Mouse (Mus musculus) MEL (cell line): ENCODE data around the gene Pmfbp1. TPM values are rescaled to one million over a fixed set of nuclear protein-coding genes. Genes with fewer than 3 reads are reported as not detected.

ENCODE experiments used
- DNase-seq: peaks from one replicate; pipeline ENCODE4 v3.0.0; 2011; ENCODE audit warnings: low read depth, low spot score
- H3K27ac ChIP-seq: 2 replicates; pipeline ENCODE4 v1.5.1; 2012; ENCODE audit warnings: low read depth, mild to moderate bottlenecking, control low read depth, low read length, moderate library complexity; ENCODE audit not compliant: control insufficient read depth
- H3K27me3 ChIP-seq, 2 experiments: fragments of 150-350 bp in 1 of 2; sonication (generic) in 1 of 2; 2 replicates each; pipeline ENCODE4 v1.6.1; 2012; ENCODE audit warnings: low read length in 2 of 2, mild to moderate bottlenecking in 2 of 2, improper control_type of control experiment in 1 of 2, moderate library complexity in 1 of 2; ENCODE audit not compliant: insufficient read depth in 2 of 2, control insufficient read depth in 1 of 2
- H3K36me3 ChIP-seq, 2 experiments: 2 replicates each; pipeline ENCODE4 v1.6.1; 2012 to 2014; ENCODE audit warnings: low read length in 2 of 2, improper control_type of control experiment in 1 of 2, inconsistent platforms in 1 of 2, mild to moderate bottlenecking in 1 of 2; ENCODE audit not compliant: insufficient read depth in 2 of 2, control insufficient read depth in 1 of 2
- H3K4me1 ChIP-seq, 2 experiments: fragments of 150-350 bp in 1 of 2; sonication (generic) in 1 of 2; 2 replicates each; pipeline ENCODE4 v1.6.1; 2012; ENCODE audit warnings: low read length in 2 of 2, improper control_type of control experiment in 1 of 2, mild to moderate bottlenecking in 1 of 2; ENCODE audit not compliant: insufficient read depth in 2 of 2, control insufficient read depth in 1 of 2
- H3K4me3 ChIP-seq, 2 experiments: fragments of 150-350 bp in 1 of 2; sonication (generic) in 1 of 2; 2 replicates each; pipeline ENCODE4 v1.5.1; 2012; ENCODE audit warnings: low read depth in 2 of 2, low read length in 2 of 2, mild to moderate bottlenecking in 2 of 2, moderate library complexity in 2 of 2, control low read depth in 1 of 2, improper control_type of control experiment in 1 of 2; ENCODE audit not compliant: control insufficient read depth in 1 of 2, insufficient read depth in 1 of 2
- H3K79me2 ChIP-seq: 2 replicates; pipeline ENCODE4 v1.6.1; 2012; ENCODE audit warnings: mild to moderate bottlenecking, low read length, moderate library complexity; ENCODE audit not compliant: control insufficient read depth, poor library complexity, insufficient read depth
- H3K9ac ChIP-seq: 2 replicates; pipeline ENCODE4 v1.6.1; 2012; ENCODE audit warnings: low read depth, mild to moderate bottlenecking, control low read depth, low read length, moderate library complexity; ENCODE audit not compliant: control insufficient read depth, poor library complexity, severe bottlenecking
- H3K9me3 ChIP-seq: fragments of 150-350 bp; sonication (generic); replicated peaks from 2 replicates; pipeline ENCODE4 v1.6.1; 2012; ENCODE audit warnings: mild to moderate bottlenecking, low read length, improper control_type of control experiment, moderate library complexity; ENCODE audit not compliant: insufficient read depth
- BHLHE40 ChIP-seq: IDR thresholded peaks from 2 replicates; pipeline ENCODE4 v1.6.1; 2012; ENCODE audit warnings: low read depth, mild to moderate bottlenecking, inconsistent platforms, low read length, improper control_type of control experiment, borderline replicate concordance
- CHD1 ChIP-seq: IDR thresholded peaks from 2 replicates; pipeline ENCODE4 v1.6.1; 2012; ENCODE audit warnings: low read depth, mild to moderate bottlenecking, inconsistent platforms, low read length, improper control_type of control experiment
- CHD2 ChIP-seq: IDR thresholded peaks from 2 replicates; pipeline ENCODE4 v1.6.1; 2011; ENCODE audit warnings: low read length, improper control_type of control experiment
- CTCF ChIP-seq, 3 experiments: IDR thresholded peaks in 2 of 3; conservative IDR thresholded peaks in 1 of 3; 2 replicates each; pipeline ENCODE4 v1.5.1; 2011 to 2012; ENCODE audit warnings: low read length in 3 of 3, low read depth in 2 of 3, mild to moderate bottlenecking in 2 of 3, improper control_type of control experiment in 1 of 3, inconsistent platforms in 1 of 3, mixed read lengths in 1 of 3, moderate library complexity in 1 of 3; ENCODE audit not compliant: control insufficient read depth in 1 of 3, insufficient read depth in 1 of 3, poor library complexity in 1 of 3, severe bottlenecking in 1 of 3
- ELF1 ChIP-seq: IDR thresholded peaks from 2 replicates; pipeline ENCODE4 v1.6.1; 2014; ENCODE audit warnings: low read depth, mild to moderate bottlenecking, inconsistent platforms, low read length, improper control_type of control experiment, moderate library complexity
- ETS1 ChIP-seq: IDR thresholded peaks from 2 replicates; pipeline ENCODE4 v1.6.1; 2012; ENCODE audit warnings: low read depth, mild to moderate bottlenecking, inconsistent platforms, low read length, improper control_type of control experiment, moderate library complexity
- HCFC1 ChIP-seq: IDR thresholded peaks from 2 replicates; pipeline ENCODE4 v1.6.1; 2012; ENCODE audit warnings: low read depth, mild to moderate bottlenecking, inconsistent platforms, low read length, improper control_type of control experiment, moderate library complexity
- MAX ChIP-seq: IDR thresholded peaks from 2 replicates; pipeline ENCODE4 v1.6.1; 2011; ENCODE audit warnings: low read length, improper control_type of control experiment
- MYC ChIP-seq: IDR thresholded peaks from 2 replicates; pipeline ENCODE4 v1.6.1; 2011; ENCODE audit warnings: low read depth, mild to moderate bottlenecking, low read length, improper control_type of control experiment, moderate library complexity
- POLR2A ChIP-seq, 2 experiments: IDR thresholded peaks; 2 replicates each; pipeline ENCODE4 v1.6.1; 2011 to 2012; ENCODE audit warnings: low read length in 2 of 2, mild to moderate bottlenecking in 2 of 2, control low read depth in 1 of 2, improper control_type of control experiment in 1 of 2, low read depth in 1 of 2, moderate library complexity in 1 of 2; ENCODE audit not compliant: control insufficient read depth in 1 of 2, insufficient read depth in 1 of 2, poor library complexity in 1 of 2
- POLR2AphosphoS2 ChIP-seq: IDR thresholded peaks from 2 replicates; pipeline ENCODE4 v1.6.1; 2011; ENCODE audit warnings: low read length, improper control_type of control experiment
- RAD21 ChIP-seq: IDR thresholded peaks from 2 replicates; pipeline ENCODE4 v1.6.1; 2011; ENCODE audit warnings: mild to moderate bottlenecking, low read depth, low read length, improper control_type of control experiment
- SIN3A ChIP-seq: IDR thresholded peaks from 2 replicates; pipeline ENCODE4 v1.6.1; 2012; ENCODE audit warnings: low read length, improper control_type of control experiment, inconsistent platforms
- SMC3 ChIP-seq: IDR thresholded peaks from 2 replicates; pipeline ENCODE4 v1.6.1; 2011; ENCODE audit warnings: low read depth, low read length, improper control_type of control experiment
- TAL1 ChIP-seq: IDR thresholded peaks from 2 replicates; pipeline ENCODE4 v1.6.1; 2012; ENCODE audit warnings: mild to moderate bottlenecking, inconsistent platforms, low read length, moderate library complexity, mixed read lengths
- UBTF ChIP-seq: IDR thresholded peaks from 2 replicates; pipeline ENCODE4 v1.6.1; 2012; ENCODE audit warnings: low read depth, mild to moderate bottlenecking, inconsistent platforms, low read length, improper control_type of control experiment, moderate library complexity, borderline replicate concordance; ENCODE audit not compliant: insufficient read depth
- USF2 ChIP-seq, 2 experiments: IDR thresholded peaks; 2 replicates each; pipeline ENCODE4 v1.6.1; 2011 to 2012; ENCODE audit warnings: improper control_type of control experiment in 2 of 2, low read length in 2 of 2, borderline replicate concordance in 1 of 2, inconsistent platforms in 1 of 2, low read depth in 1 of 2, mild to moderate bottlenecking in 1 of 2; ENCODE audit not compliant: insufficient read depth in 1 of 2
- ZC3H11A ChIP-seq: IDR thresholded peaks from 2 replicates; pipeline ENCODE4 v1.6.1; 2012; ENCODE audit warnings: low read depth, mild to moderate bottlenecking, inconsistent platforms, low read length, improper control_type of control experiment
- ZMIZ1 ChIP-seq: IDR thresholded peaks from 2 replicates; pipeline ENCODE4 v1.6.1; 2012; ENCODE audit warnings: low read depth, mild to moderate bottlenecking, inconsistent platforms, low read length, improper control_type of control experiment, moderate library complexity
- polyA plus RNA-seq, 2 experiments: library from polyadenylated mRNA; stranded (reverse) in 1 of 2; unstranded in 1 of 2; fragments of >175 nt in 1 of 2; fragments of >200 nt in 1 of 2; gene quantifications; 2 replicates each; pipeline versions ENCODE4 v1.2.1 to v1.2.4; 2012; ENCODE audit warnings: low replicate concordance in 2 of 2, low read depth in 1 of 2; ENCODE audit not compliant: insufficient read length in 2 of 2, insufficient read depth in 1 of 2, missing spikeins in 1 of 2
- total RNA-seq: library from RNA; depleted of rRNA; stranded (reverse); fragments of 300-350 nt; gene quantifications from 2 replicates; pipeline ENCODE4 v1.2.3, GENCODE M21; 2012

The Pmfbp1 gene
- total and polyA plus RNA-seq, 3 experiments: 0.23 to 0.40 TPM; not detected in 1

DNA sequence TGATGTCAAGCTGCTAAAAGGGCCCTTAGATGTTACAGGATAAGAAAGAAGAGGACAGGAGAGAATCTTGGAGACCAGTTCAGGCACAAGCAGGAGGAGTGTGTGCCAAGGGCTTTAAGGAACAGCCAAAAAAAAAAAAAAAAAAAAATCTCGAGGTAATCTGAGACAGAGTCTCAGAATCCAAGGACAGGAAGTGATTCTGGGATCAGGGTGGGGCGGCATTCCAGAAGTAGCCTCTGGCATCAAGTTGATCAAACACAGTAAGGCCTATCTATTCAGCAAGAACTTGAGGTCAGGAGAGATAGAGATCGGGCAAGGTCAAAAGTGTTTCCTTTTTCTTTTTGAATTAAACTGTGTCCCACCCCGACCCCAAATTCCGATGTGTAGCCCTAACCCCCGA is 15.2 kb upstream of the Pmfbp1 start:
- no peak for DNase-seq
- H3K27ac ChIP-seq: no peak overlapping the region
- no peaks in the 10 kb centered on the region for H3K4me1 ChIP-seq
- H3K9ac ChIP-seq: no peak overlapping the region
- no peak overlapping the region for H3K4me3 ChIP-seq
- no peak for TF ChIP-seq BHLHE40
- no peak for TF ChIP-seq CTCF (IDR thresholded peaks at IDR 0.05 in 2 of 3, conservative IDR thresholded peaks at IDR 0.05 in 1 of 3; ENCODE audit: control insufficient read depth in 1 of 3, insufficient read depth in 1 of 3, low read depth in 2 of 3, low read length in 3 of 3, poor library complexity in 1 of 3, severe bottlenecking in 1 of 3)
- no peak for TF ChIP-seq HCFC1
- no peak for TF ChIP-seq ZMIZ1
- no peak for TF ChIP-seq CHD2
- TF ChIP-seq SIN3A: no peak
- TF ChIP-seq MAX: no peak
- TF ChIP-seq TAL1: no peak
- TF ChIP-seq USF2 (IDR thresholded peaks at IDR 0.05; ENCODE audit: borderline replicate concordance in 1 of 2, insufficient read depth in 1 of 2, low read depth in 1 of 2, low read length in 2 of 2): no peak
- TF ChIP-seq RAD21: no peak
- no peak for TF ChIP-seq UBTF
- no peak for TF ChIP-seq CHD1
- TF ChIP-seq ZC3H11A: no peak
- TF ChIP-seq SMC3: no peak
- TF ChIP-seq ELF1: no peak
- TF ChIP-seq POLR2AphosphoS2: no peak
- no peak for TF ChIP-seq POLR2A (IDR thresholded peaks at IDR 0.05; ENCODE audit: control insufficient read depth in 1 of 2, insufficient read depth in 1 of 2, low read depth in 1 of 2, low read length in 2 of 2, poor library complexity in 1 of 2)
- H3K79me2 ChIP-seq: no peaks in the 10 kb centered on the region
- H3K9me3 ChIP-seq: no peaks in the 10 kb centered on the region
- no peaks in the 10 kb centered on the region for H3K27me3 ChIP-seq
- no peaks in the 10 kb centered on the region for H3K36me3 ChIP-seq

DNA sequence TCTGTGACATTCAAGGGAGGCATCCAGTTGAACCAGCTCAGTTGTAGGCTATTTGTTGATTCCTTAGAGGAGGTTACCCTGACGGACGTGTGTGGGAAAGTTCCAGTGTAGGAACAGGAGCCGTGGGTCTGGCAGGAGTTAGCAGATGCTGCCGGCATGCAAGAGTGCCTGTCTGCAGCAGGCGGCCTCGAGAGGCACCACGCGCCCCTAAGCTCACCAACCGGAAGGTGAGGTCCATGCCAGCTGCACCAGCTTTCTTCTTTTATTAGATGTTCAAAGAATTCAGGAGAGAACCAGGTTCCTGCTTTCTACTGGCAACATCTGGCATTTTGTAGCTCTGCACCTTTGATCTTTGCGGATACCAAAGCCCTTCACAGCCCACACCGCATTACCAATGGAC is 9.1 kb upstream of the Pmfbp1 start:
- H3K36me3 ChIP-seq: no peaks in the 10 kb centered on the region
- no peaks in the 10 kb centered on the region for H3K79me2 ChIP-seq
- H3K4me1 ChIP-seq: no peaks in the 10 kb centered on the region
- DNase-seq: no peak
- H3K27ac ChIP-seq: no peak overlapping the region
- H3K9me3 ChIP-seq: no peaks in the 10 kb centered on the region
- H3K27me3 ChIP-seq: no peaks in the 10 kb centered on the region
- no peak overlapping the region for H3K9ac ChIP-seq
- H3K4me3 ChIP-seq: no peak overlapping the region
- TF ChIP-seq CHD1 (no peak), ZC3H11A (no peak), BHLHE40 (no peak), ETS1 (no peak), MYC (no peak)
